Mouse (Mus musculus): Measurements from ENCODE around the gene Sdk1.

- TF ChIP-seq POLR2A (IDR thresholded peaks at IDR 0.05; ENCODE audit: insufficient read depth, low read depth, low read length) (no peak), EP300 (IDR thresholded peaks at IDR 0.05; ENCODE audit: insufficient read depth, low read depth, low read length) (no peak)
Observed at GRCm38 (mm10) chr5:142178164-142178563, 936.9 kb downstream of the Sdk1 start.

All from heart, adult 2 months (tissue).